Mouse (Mus musculus): ENCODE results near the gene Dip2b. TPM values are rescaled to one million over a fixed set of nuclear protein-coding genes. Genes with fewer than 3 reads are reported as not detected.

Dip2b gene
- polyA plus RNA-seq, 1 experiment = 18.1 TPM

DNA sequence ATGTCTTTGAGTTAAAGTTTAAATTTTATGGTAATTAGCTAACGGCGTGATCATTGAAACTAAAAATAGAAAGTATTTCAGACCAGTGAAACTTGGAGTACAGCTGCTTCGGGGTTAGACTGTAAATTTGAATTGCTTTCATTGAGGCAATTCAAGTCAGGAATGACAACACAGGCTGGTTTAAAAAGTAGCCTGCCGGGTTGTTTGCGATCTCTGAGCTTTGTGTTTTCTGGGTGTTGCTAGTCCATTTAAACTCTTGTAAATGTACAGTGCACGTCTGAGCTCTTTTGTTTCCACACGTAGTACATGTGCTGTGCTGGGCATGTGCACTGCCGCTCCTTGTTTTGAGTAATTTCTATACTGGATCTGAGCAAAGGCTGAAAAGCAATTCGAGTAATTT lies 28.2 kb downstream of the Dip2b start:
- no peak for DNase-seq
- 90% methylated on average over 9 of the region's 9 CpGs for WGBS
- no peaks in the 10 kb centered on the region for H3K4me1 ChIP-seq (replicated peaks; ENCODE audit: control insufficient read depth, insufficient read depth, low read length)
- no peak overlapping the region for H3K27ac ChIP-seq (ENCODE audit: control insufficient read depth, insufficient read depth, low read length)
- TF ChIP-seq CTCF (IDR thresholded peaks at IDR 0.05; ENCODE audit: borderline replicate concordance, control insufficient read depth, extremely low read depth, insufficient read depth, low read length, poor library complexity) = no peak
- TF ChIP-seq POLR2A (IDR thresholded peaks at IDR 0.05; ENCODE audit: control insufficient read depth, extremely low read depth, insufficient read depth, low read length, poor library complexity) = no peak
- no peaks in the 10 kb centered on the region for H3K27me3 ChIP-seq (ENCODE audit: control insufficient read depth, insufficient read depth, low read length)
- no peak overlapping the region for H3K4me3 ChIP-seq (ENCODE audit: control insufficient read depth, insufficient read depth, low read length)
- H3K36me3 ChIP-seq (ENCODE audit: control insufficient read depth, insufficient read depth, low read length) = no peaks in the 10 kb centered on the region

DNA sequence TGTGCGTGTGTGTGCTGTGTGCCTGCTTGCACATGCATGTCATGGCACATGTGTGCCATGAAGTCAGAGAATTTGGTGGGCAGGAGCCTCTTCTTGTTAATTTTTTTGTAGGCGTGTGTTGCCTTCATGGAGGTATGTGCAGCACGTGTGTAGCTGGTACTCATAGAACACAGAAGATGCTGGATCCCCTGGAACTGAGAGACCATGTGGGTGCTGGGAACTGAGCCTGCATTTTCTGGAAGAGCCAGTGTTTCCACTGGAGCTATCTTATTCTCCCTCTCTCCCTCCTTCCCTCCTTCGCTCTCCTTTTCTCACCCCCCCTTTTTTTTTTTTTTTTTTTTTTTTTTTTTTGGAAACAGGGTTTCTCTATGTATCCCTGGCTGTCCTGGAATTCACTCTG lies 30.6 kb downstream of the Dip2b start:
- TF ChIP-seq POLR2A (IDR thresholded peaks at IDR 0.05; ENCODE audit: control insufficient read depth, extremely low read depth, insufficient read depth, low read length, poor library complexity) = no peak
- no peak for TF ChIP-seq CTCF (IDR thresholded peaks at IDR 0.05; ENCODE audit: borderline replicate concordance, control insufficient read depth, extremely low read depth, insufficient read depth, low read length, poor library complexity)
- Histone ChIP-seq H3K36me3 (ENCODE audit: control insufficient read depth, insufficient read depth, low read length) (no peaks in the 10 kb centered on the region), H3K4me3 (ENCODE audit: control insufficient read depth, insufficient read depth, low read length) (no peak overlapping the region), H3K4me1 (replicated peaks; ENCODE audit: control insufficient read depth, insufficient read depth, low read length) (peaks cover 5% of the 10 kb centered on the region), H3K27me3 (ENCODE audit: control insufficient read depth, insufficient read depth, low read length) (no peaks in the 10 kb centered on the region), H3K27ac (ENCODE audit: control insufficient read depth, insufficient read depth, low read length) (no peak overlapping the region)
- no peak for DNase-seq
- WGBS = 91% methylated on average over 4 of the region's 4 CpGs

- WGBS = 94% methylated on average over 8 of the region's 8 CpGs
- DNase-seq = no peak
- Histone ChIP-seq H3K27ac (ENCODE audit: control insufficient read depth, insufficient read depth, low read length) (no peak overlapping the region), H3K36me3 (ENCODE audit: control insufficient read depth, insufficient read depth, low read length) (no peaks in the 10 kb centered on the region), H3K4me1 (replicated peaks; ENCODE audit: control insufficient read depth, insufficient read depth, low read length) (peaks cover 8% of the 10 kb centered on the region), H3K27me3 (ENCODE audit: control insufficient read depth, insufficient read depth, low read length) (no peaks in the 10 kb centered on the region), H3K4me3 (ENCODE audit: control insufficient read depth, insufficient read depth, low read length) (no peak overlapping the region)
- no peak for TF ChIP-seq POLR2A (IDR thresholded peaks at IDR 0.05; ENCODE audit: control insufficient read depth, extremely low read depth, insufficient read depth, low read length, poor library complexity)
- no peak for TF ChIP-seq CTCF (IDR thresholded peaks at IDR 0.05; ENCODE audit: borderline replicate concordance, control insufficient read depth, extremely low read depth, insufficient read depth, low read length, poor library complexity)
Observed at GRCm38 (mm10) chr15:100070021-100070420, 31.6 kb downstream of the Dip2b start.

DNA sequence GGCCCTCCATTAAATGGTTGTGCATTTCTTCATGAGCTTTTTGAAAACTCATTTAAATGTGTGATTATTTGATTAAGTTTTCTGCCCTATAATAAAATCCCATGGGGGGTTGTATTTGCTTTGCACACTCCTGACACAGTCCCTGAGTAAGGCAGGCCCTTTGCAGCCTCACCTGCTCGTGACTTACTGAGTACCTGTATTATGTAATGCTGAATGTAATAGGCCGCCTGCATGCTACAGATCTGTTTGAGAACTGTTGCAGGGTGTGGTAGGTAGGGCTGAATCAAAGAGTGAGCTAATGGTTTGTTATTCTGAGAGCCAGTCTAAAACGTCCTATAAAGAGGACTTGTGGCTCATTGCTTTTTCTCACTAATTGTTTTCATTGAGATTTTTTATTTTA lies 33.4 kb downstream of the Dip2b start:
- TF ChIP-seq CTCF (IDR thresholded peaks at IDR 0.05; ENCODE audit: borderline replicate concordance, control insufficient read depth, extremely low read depth, insufficient read depth, low read length, poor library complexity) (no peak), POLR2A (IDR thresholded peaks at IDR 0.05; ENCODE audit: control insufficient read depth, extremely low read depth, insufficient read depth, low read length, poor library complexity) (no peak)
- no peaks in the 10 kb centered on the region for H3K36me3 ChIP-seq (ENCODE audit: control insufficient read depth, insufficient read depth, low read length)
- no peak for DNase-seq
- H3K27me3 ChIP-seq (ENCODE audit: control insufficient read depth, insufficient read depth, low read length) = no peaks in the 10 kb centered on the region
- peaks cover 12% of the 10 kb centered on the region for H3K4me1 ChIP-seq (replicated peaks; ENCODE audit: control insufficient read depth, insufficient read depth, low read length)
- H3K4me3 ChIP-seq (ENCODE audit: control insufficient read depth, insufficient read depth, low read length) = no peak overlapping the region
- 94% methylated on average over 3 of the region's 3 CpGs for WGBS
- H3K27ac ChIP-seq (ENCODE audit: control insufficient read depth, insufficient read depth, low read length) = no peak overlapping the region

DNA sequence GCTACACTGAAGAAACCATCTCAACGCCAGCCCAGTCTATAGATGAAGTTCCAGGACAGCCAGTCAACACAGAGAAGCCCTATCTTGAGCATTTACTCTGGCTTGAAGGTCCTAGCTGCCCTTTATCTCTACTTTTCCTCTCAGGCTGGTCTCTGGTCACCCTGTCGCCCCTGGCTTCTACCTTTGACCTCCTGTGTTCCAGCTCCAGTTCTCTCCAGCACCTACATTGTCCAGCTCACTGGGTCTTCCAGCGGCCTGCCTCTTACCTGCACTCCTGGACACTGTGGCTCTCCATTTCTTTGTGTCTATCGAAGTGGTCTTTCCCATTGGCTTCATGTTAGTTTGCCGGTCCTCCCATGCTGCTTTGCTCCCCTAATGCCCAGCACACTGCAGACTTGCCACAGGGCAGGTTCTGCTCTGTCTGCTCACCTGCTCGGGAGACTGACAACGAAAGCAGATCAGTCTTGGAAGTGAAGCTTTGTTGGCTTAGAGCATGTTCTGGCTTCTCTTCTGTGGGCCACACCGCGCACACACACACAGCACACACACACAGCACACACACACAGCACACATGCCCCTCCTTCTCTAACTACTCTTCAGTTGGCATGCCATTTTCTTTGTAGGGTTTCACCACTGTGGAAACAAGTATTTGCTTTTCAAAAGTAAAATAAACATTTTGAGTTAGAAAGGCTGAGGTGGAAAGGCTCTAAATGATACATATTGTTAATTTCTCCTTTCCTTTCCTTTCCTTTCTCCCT lies 35.4 kb downstream of the Dip2b start:
- H3K36me3 ChIP-seq (ENCODE audit: control insufficient read depth, insufficient read depth, low read length) = no peaks in the 10 kb centered on the region
- no peak for DNase-seq
- H3K4me3 ChIP-seq (ENCODE audit: control insufficient read depth, insufficient read depth, low read length) = no peak overlapping the region
- no peaks in the 10 kb centered on the region for H3K27me3 ChIP-seq (ENCODE audit: control insufficient read depth, insufficient read depth, low read length)
- TF ChIP-seq CTCF (IDR thresholded peaks at IDR 0.05; ENCODE audit: borderline replicate concordance, control insufficient read depth, extremely low read depth, insufficient read depth, low read length, poor library complexity) (no peak), POLR2A (IDR thresholded peaks at IDR 0.05; ENCODE audit: control insufficient read depth, extremely low read depth, insufficient read depth, low read length, poor library complexity) (no peak)
- H3K27ac ChIP-seq (ENCODE audit: control insufficient read depth, insufficient read depth, low read length) = no peak overlapping the region
- 92% methylated on average over 9 of the region's 9 CpGs for WGBS
- peaks cover 12% of the 10 kb centered on the region for H3K4me1 ChIP-seq (replicated peaks; ENCODE audit: control insufficient read depth, insufficient read depth, low read length)

DNA sequence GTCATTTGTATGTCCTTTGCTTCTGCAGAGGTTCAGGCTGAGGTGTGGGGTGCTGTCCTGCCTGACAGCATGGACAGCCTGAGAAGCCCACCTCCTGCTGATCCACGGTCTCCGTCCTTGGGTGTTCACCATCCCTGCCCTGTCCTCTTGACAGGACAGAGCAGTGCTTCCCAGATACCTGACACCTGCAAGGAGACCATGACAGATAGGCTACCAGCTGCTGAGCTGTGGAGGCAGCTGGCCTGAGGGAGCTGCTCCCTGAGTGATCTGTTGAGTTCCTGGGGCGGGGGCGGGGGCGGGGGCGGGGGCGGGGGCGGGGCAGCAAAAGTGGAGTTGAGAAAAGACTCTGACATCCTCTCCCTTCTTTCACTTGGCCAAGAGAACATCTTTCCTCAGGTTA lies 36.3 kb downstream of the Dip2b start:
- Histone ChIP-seq H3K27me3 (ENCODE audit: control insufficient read depth, insufficient read depth, low read length) (no peaks in the 10 kb centered on the region), H3K36me3 (ENCODE audit: control insufficient read depth, insufficient read depth, low read length) (no peaks in the 10 kb centered on the region), H3K4me3 (ENCODE audit: control insufficient read depth, insufficient read depth, low read length) (no peak overlapping the region), H3K27ac (ENCODE audit: control insufficient read depth, insufficient read depth, low read length) (no peak overlapping the region), H3K4me1 (replicated peaks; ENCODE audit: control insufficient read depth, insufficient read depth, low read length) (peaks cover 13% of the 10 kb centered on the region)
- TF ChIP-seq POLR2A (IDR thresholded peaks at IDR 0.05; ENCODE audit: control insufficient read depth, extremely low read depth, insufficient read depth, low read length, poor library complexity) = no peak
- no peak for TF ChIP-seq CTCF (IDR thresholded peaks at IDR 0.05; ENCODE audit: borderline replicate concordance, control insufficient read depth, extremely low read depth, insufficient read depth, low read length, poor library complexity)
- no peak for DNase-seq
- 72% methylated on average over 8 of the region's 8 CpGs for WGBS
